In genomic region chr14:33443780-33444179, GRCm38 (mm10) we compare ENCODE assay signal across 26 mouse cellular contexts. TPM values are rescaled to one million over a fixed set of nuclear protein-coding genes. Genes with fewer than 3 reads are reported as not detected.
DNase-seq lines count a peak whose midpoint lies in the region; ATAC-seq and TF ChIP-seq lines count a peak whose summit lies in the region.
"Had no signal": no experiment of that assay in that cellular context is flagged by ENCODE, and none has a peak within 500 bp of the region (broad histone marks: within the 10 kb centered on the region; RNA-seq: fewer than 3 reads in every experiment).

No protein-coding gene starts in this region.

- TF ChIP-seq CTCF in intestine, postnatal 0 days (IDR thresholded peaks at IDR 0.05; ENCODE audit: low read depth): no peak
- no peak for TF ChIP-seq CTCF in stomach, postnatal 0 days (IDR thresholded peaks at IDR 0.05; ENCODE audit: low read depth)

- DNase-seq in CD4-positive, CD25-positive, alpha-beta regulatory T cell, adult 2 months (ENCODE audit: low read depth, low spot score): peak; percentile 18
- peak; percentile 27 for DNase-seq in brain, adult 2 months (ENCODE audit: low read depth, low spot score)
- DNase-seq in stomach, postnatal 0 days (ENCODE audit: low spot score): no peak
- no peak for DNase-seq in kidney, adult 11 months
- no peak for DNase-seq in adrenal gland, adult 8-10 months
- no peak for DNase-seq in urinary bladder, postnatal 4 days (ENCODE audit: low spot score in 2 of 2)
- DNase-seq: adrenal gland, postnatal 25 days; cerebellum, adult 2 months; cerebellum, postnatal 10 days; heart, adult 18-20 months; heart, postnatal 10 days; heart, postnatal 4 days had no signal

- TF ChIP-seq EP300 in stomach, postnatal 0 days (optimal IDR thresholded peaks at IDR 0.05): no peak

- no peak overlapping the region for H3K27ac ChIP-seq in intestine, postnatal 0 days (ENCODE audit: low read depth, low read length)
- no peak overlapping the region for H3K27ac ChIP-seq in stomach, postnatal 0 days (replicated peaks)
- H3K27ac ChIP-seq: embryonic facial prominence, embryonic 10.5 days; forebrain, embryonic 15.5 days; heart, embryonic 10.5 days; hindbrain, embryonic 13.5 days; hindbrain, postnatal 0 days had no signal

- H3K4me3 ChIP-seq in intestine, postnatal 0 days (ENCODE audit: low read depth, low read length): no peak overlapping the region
- H3K4me3 ChIP-seq in stomach, postnatal 0 days (ENCODE audit: low read depth, low read length): no peak overlapping the region
- H3K4me3 ChIP-seq: embryonic facial prominence, embryonic 10.5 days; forebrain, embryonic 15.5 days; heart, embryonic 10.5 days; hindbrain, embryonic 13.5 days had no signal

- WGBS in intestine, postnatal 0 days: 33% methylated on average over 2 of the region's 2 CpGs
- WGBS in stomach, postnatal 0 days: 52% methylated on average over 2 of the region's 2 CpGs

- no peak overlapping the region for H3K4me2 ChIP-seq in intestine, postnatal 0 days (replicated peaks; ENCODE audit: low read depth)
- H3K4me2 ChIP-seq in stomach, postnatal 0 days (replicated peaks; ENCODE audit: low read depth): no peak overlapping the region
- H3K4me2 ChIP-seq: forebrain, embryonic 15.5 days; hindbrain, embryonic 13.5 days had no signal

- no peak overlapping the region for H3K9ac ChIP-seq in intestine, postnatal 0 days (ENCODE audit: low read depth, low read length)
- no peak overlapping the region for H3K9ac ChIP-seq in stomach, postnatal 0 days (ENCODE audit: low read length)
- H3K9ac ChIP-seq: forebrain, embryonic 15.5 days; hindbrain, embryonic 13.5 days had no signal

- ATAC-seq in CD4-positive, CD25-positive, alpha-beta regulatory T cell, adult 4 months: no peak
- ATAC-seq in intestine, postnatal 0 days: peak; percentile 39; the same call in 1 of the 2 replicates
- peak; percentile 58 for ATAC-seq in stomach, postnatal 0 days (ENCODE audit: low FRiP score, low TSS enrichment)
- ATAC-seq: activated CD4-positive, CD25-positive, alpha-beta regulatory T cell, adult 4 months; forebrain, embryonic 15.5 days; hindbrain, postnatal 0 days had no signal

- H3K27me3 ChIP-seq in intestine, postnatal 0 days (replicated peaks; ENCODE audit: control insufficient read depth, insufficient read depth, low read length): no peaks in the 10 kb centered on the region
- H3K27me3 ChIP-seq in stomach, postnatal 0 days (ENCODE audit: control insufficient read depth, insufficient read depth, low read length): no peaks in the 10 kb centered on the region
- H3K27me3 ChIP-seq: forebrain, embryonic 15.5 days had no signal

- H3K36me3 ChIP-seq in intestine, postnatal 0 days (ENCODE audit: control insufficient read depth, insufficient read depth): no peaks in the 10 kb centered on the region
- H3K36me3 ChIP-seq in stomach, postnatal 0 days (ENCODE audit: control insufficient read depth, insufficient read depth, low read length): no peaks in the 10 kb centered on the region
- H3K36me3 ChIP-seq: forebrain, embryonic 15.5 days; heart, embryonic 10.5 days; hindbrain, embryonic 13.5 days had no signal

- H3K9me3 ChIP-seq in intestine, postnatal 0 days (ENCODE audit: control insufficient read depth): no peaks in the 10 kb centered on the region
- no peaks in the 10 kb centered on the region for H3K9me3 ChIP-seq in stomach, postnatal 0 days (ENCODE audit: control insufficient read depth, low read length)
- H3K9me3 ChIP-seq: embryonic facial prominence, embryonic 10.5 days; forebrain, embryonic 15.5 days; heart, embryonic 10.5 days; hindbrain, embryonic 13.5 days had no signal

- 0 out of 2 replicates have a peak, but pooled peaks cover 7% of the 10 kb centered on the region for H3K4me1 ChIP-seq in intestine, postnatal 0 days (replicated peaks; ENCODE audit: control insufficient read depth, insufficient read depth, low read length)
- no peaks in the 10 kb centered on the region for H3K4me1 ChIP-seq in stomach, postnatal 0 days (replicated peaks; ENCODE audit: control insufficient read depth, insufficient read depth)

RNA-seq across cellular contexts. Expression of gene Mapk8, which starts 3.2 kb away (rescaled TPM):
- polyA plus RNA-seq in CD4-positive, CD25-positive, alpha-beta regulatory T cell, adult 4 months (2017; shearing (Covaris generic)): 10 to 100 TPM; 13.0 to 20.6 TPM
- polyA plus RNA-seq in intestine, postnatal 0 days (2015; fragmentation: Nextera tagmentation; extraction: Ambion mirVana): 7.1 and 8.6 TPM in 2 replicates
- 6.9 and 7.7 TPM in 2 replicates for polyA plus RNA-seq in stomach, postnatal 0 days (2015; fragmentation: Nextera tagmentation; extraction: Ambion mirVana)
- total RNA-seq in adrenal gland, adult 8-10 months (2022): 10 to 100 TPM; 23.2 to 27.3 (median 25.8) TPM

RNA-seq across cellular contexts. Expression of gene Frmpd2, which starts 27.7 kb away (rescaled TPM):
- not detected for polyA plus RNA-seq in CD4-positive, CD25-positive, alpha-beta regulatory T cell, adult 4 months (2017; shearing (Covaris generic))
- polyA plus RNA-seq in intestine, postnatal 0 days (2015; fragmentation: Nextera tagmentation; extraction: Ambion mirVana): not detected in 2 replicates
- 0.04 TPM in 1 of 2 replicates, not detected in the other for polyA plus RNA-seq in stomach, postnatal 0 days (2015; fragmentation: Nextera tagmentation; extraction: Ambion mirVana)
- under 1 TPM in 2 of 4 experiments, not detected in 2; 0.05 to 0.12 TPM for total RNA-seq in adrenal gland, adult 8-10 months (2022)
- total RNA-seq: adrenal gland, adult 18-20 months; adrenal gland, postnatal 25 days; gastrocnemius, adult 8-10 months; gastrocnemius, postnatal 4 days; heart, postnatal 10 days; MEL had no signal
- polyA plus RNA-seq: activated CD4-positive, CD25-positive, alpha-beta regulatory T cell, adult 4 months; C2C12; heart, embryonic 14.5 days; hindbrain, embryonic 13.5 days had no signal

Comparison
In these comparisons a context has a peak if more than half of its experiments do, and no peak if none do; other contexts are left out.
1. DNase-seq: peak in CD4-positive, CD25-positive, alpha-beta regulatory T cell, adult 2 months (single experiment) and brain, adult 2 months (single experiment); none in stomach, postnatal 0 days (single experiment), kidney, adult 11 months (single experiment), adrenal gland, adult 8-10 months (single experiment) and urinary bladder, postnatal 4 days (0 of 2).